Mouse (Mus musculus) hindbrain, embryonic 11.5 days (tissue): ENCODE measurements around the gene Trmt10a. TPM values are rescaled to one million over a fixed set of nuclear protein-coding genes. Genes with fewer than 3 reads are reported as not detected.

Source experiments
- ATAC-seq: fragments of 200-750 bp; cut with Nextera tagmentation; 2 replicates; pipeline ENCODE4 v1.8.0; 2017; ENCODE audit warnings: mild to moderate bottlenecking, moderate TSS enrichment, moderate library complexity; ENCODE audit not compliant: low FRiP score
- DNase-seq: peaks from one replicate; pipeline ENCODE4 v3.0.0-alpha.2; 2015; ENCODE audit warnings: low spot score
- H3K27ac ChIP-seq: fragments of 300-500 bp; sonication (generic); 2 replicates; pipeline ENCODE4 v1.5.1; 2014; ENCODE audit warnings: mild to moderate bottlenecking, low read depth, low read length
- H3K27me3 ChIP-seq: fragments of 300-500 bp; sonication (generic); 2 replicates; pipeline ENCODE4 v1.6.1; 2014; ENCODE audit warnings: mild to moderate bottlenecking, low read length, moderate library complexity, mixed read lengths; ENCODE audit not compliant: control insufficient read depth, insufficient read depth
- H3K36me3 ChIP-seq: fragments of 300-500 bp; sonication (generic); 2 replicates; pipeline ENCODE4 v1.6.1; 2014; ENCODE audit warnings: mild to moderate bottlenecking, low read length, moderate library complexity, mixed read lengths; ENCODE audit not compliant: control insufficient read depth, insufficient read depth
- H3K4me1 ChIP-seq: fragments of 300-500 bp; sonication (generic); replicated peaks from 2 replicates; pipeline ENCODE4 v1.6.1; 2014; ENCODE audit warnings: low read length, mixed read lengths; ENCODE audit not compliant: control insufficient read depth, insufficient read depth
- H3K4me2 ChIP-seq: fragments of 300-500 bp; sonication (generic); replicated peaks from 2 replicates; pipeline ENCODE4 v1.6.1; 2014; ENCODE audit warnings: mild to moderate bottlenecking, low read depth, low read length
- H3K4me3 ChIP-seq: fragments of 300-500 bp; sonication (generic); 2 replicates; pipeline ENCODE4 v1.5.1; 2014; ENCODE audit warnings: low read depth, low read length
- H3K9ac ChIP-seq: fragments of 300-500 bp; sonication (generic); 2 replicates; pipeline ENCODE4 v1.6.1; 2014; ENCODE audit warnings: low read depth, low read length
- H3K9me3 ChIP-seq: fragments of 300-500 bp; sonication (generic); 2 replicates; pipeline ENCODE4 v1.6.1; 2016; ENCODE audit warnings: low read length; ENCODE audit not compliant: control insufficient read depth
- WGBS: fragments of 180-500 bp; shearing (Covaris S2); extraction: QIAGEN DNeasy Blood & Tissue Kit; methylation state at CpG from one replicate; pipeline ENCODE4 v1.1.7; 2014; 5-methylcytosine and 5-hydroxymethylcytosine counted together
- polyA plus RNA-seq: library from polyadenylated mRNA; unstranded; fragments of >200 nt; fragmentation: Nextera tagmentation; extraction: Ambion mirVana; gene quantifications from 2 replicates; pipeline ENCODE4 v1.2.1, GENCODE M21; 2014

Trmt10a gene
- polyA plus RNA-seq, 1 experiment from 2014 or later = 12.4 TPM

- H3K4me2 ChIP-seq = peak overlapping the region; percentile 73
- H3K27ac ChIP-seq = peak overlapping the region; percentile 99
- H3K36me3 ChIP-seq = no peaks in the 10 kb centered on the region
- DNase-seq (peak; percentile 46), ATAC-seq (no peak; the same call in 1 of the 2 replicates)
- H3K9me3 ChIP-seq = no peaks in the 10 kb centered on the region
- peak overlapping the region; percentile 81 for H3K9ac ChIP-seq
- H3K27me3 ChIP-seq = no peaks in the 10 kb centered on the region
- no peaks in the 10 kb centered on the region for H3K4me1 ChIP-seq
- peak overlapping the region; percentile 60 for H3K4me3 ChIP-seq
- WGBS = 1% methylated on average over 18 of the region's 18 CpGs
Observed at GRCm38 (mm10) chr3:138144060-138144641, 903 bp downstream of the Trmt10a start.

- Histone ChIP-seq H3K9ac (peak within 1 kb of the TSS; percentile 81), H3K4me3 (peak within 1 kb of the TSS; percentile 60), H3K9me3 (no peaks in the 10 kb centered on the region), H3K36me3 (no peaks in the 10 kb centered on the region), H3K27ac (peak within 1 kb of the TSS; percentile 99), H3K4me2 (peak within 1 kb of the TSS; percentile 73), H3K27me3 (no peaks in the 10 kb centered on the region), H3K4me1 (no peaks in the 10 kb centered on the region)
- ATAC-seq (peak; percentile 18; the same call in 1 of the 2 replicates), DNase-seq (peak; percentile 87)
- WGBS = 6% methylated on average over 8 of the region's 8 CpGs
Observed at GRCm38 (mm10) chr3:138144642-138145171, 1.5 kb downstream of the Trmt10a start, which contains the start of gene Mttp. Mttp (minus strand) TSS chr3:138144968.

- no peak overlapping the region for H3K4me2 ChIP-seq
- DNase-seq (no peak), ATAC-seq (no peak)
- no peak overlapping the region for H3K27ac ChIP-seq
- H3K4me3 ChIP-seq = no peak overlapping the region
- WGBS = 89% methylated on average over 2 of the region's 2 CpGs
- H3K4me1 ChIP-seq = no peaks in the 10 kb centered on the region
- H3K27me3 ChIP-seq = no peaks in the 10 kb centered on the region
- H3K9ac ChIP-seq = no peak overlapping the region
- no peaks in the 10 kb centered on the region for H3K36me3 ChIP-seq
- H3K9me3 ChIP-seq = no peaks in the 10 kb centered on the region
Observed at GRCm38 (mm10) chr3:138148811-138149210, 5.6 kb downstream of the Trmt10a start.

GRCm38 (mm10) chr3:138155062-138155461, 11.8 kb downstream of the Trmt10a start:
- Histone ChIP-seq H3K36me3 (no peaks in the 10 kb centered on the region), H3K4me3 (no peak overlapping the region), H3K27ac (no peak overlapping the region), H3K9me3 (no peaks in the 10 kb centered on the region), H3K4me2 (no peak overlapping the region), H3K9ac (no peak overlapping the region), H3K4me1 (no peaks in the 10 kb centered on the region), H3K27me3 (no peaks in the 10 kb centered on the region)
- DNase-seq (no peak), ATAC-seq (no peak)
- 93% methylated on average over 4 of the region's 4 CpGs for WGBS

- no peak for ATAC-seq
Observed at GRCm38 (mm10) chr3:138156651-138157050, 13.4 kb downstream of the Trmt10a start.

GRCm38 (mm10) chr3:138161623-138162022, 18.4 kb downstream of the Trmt10a start:
- WGBS = 83% methylated on average over 10 of the region's 10 CpGs

More at GRCm38 (mm10) chr3:138156651-138157050, 13.4 kb downstream of the Trmt10a start:
- Histone ChIP-seq H3K27ac (no peak overlapping the region), H3K9ac (no peak overlapping the region), H3K27me3 (no peaks in the 10 kb centered on the region), H3K36me3 (no peaks in the 10 kb centered on the region), H3K4me2 (no peak overlapping the region), H3K4me3 (no peak overlapping the region), H3K9me3 (no peaks in the 10 kb centered on the region), H3K4me1 (no peaks in the 10 kb centered on the region)
- WGBS = 81% methylated on average over 10 of the region's 10 CpGs
- no peak for DNase-seq

GRCm38 (mm10) chr3:138162553-138163183, 19.4 kb downstream of the Trmt10a start:
- ATAC-seq = no peak

More at GRCm38 (mm10) chr3:138161623-138162022, 18.4 kb downstream of the Trmt10a start:
- ATAC-seq (no peak), DNase-seq (no peak)
- Histone ChIP-seq H3K4me2 (no peak overlapping the region), H3K27ac (no peak overlapping the region), H3K9ac (no peak overlapping the region), H3K4me3 (no peak overlapping the region), H3K27me3 (no peaks in the 10 kb centered on the region), H3K9me3 (no peaks in the 10 kb centered on the region), H3K4me1 (no peaks in the 10 kb centered on the region), H3K36me3 (no peaks in the 10 kb centered on the region)

GRCm38 (mm10) chr3:138173291-138173690, 30.0 kb downstream of the Trmt10a start:
- ATAC-seq (no peak), DNase-seq (no peak)
- H3K4me2 ChIP-seq = no peak overlapping the region
- 77% methylated on average over 10 of the region's 10 CpGs for WGBS
- H3K9ac ChIP-seq = no peak overlapping the region
- no peaks in the 10 kb centered on the region for H3K4me1 ChIP-seq
- no peaks in the 10 kb centered on the region for H3K9me3 ChIP-seq
- no peaks in the 10 kb centered on the region for H3K36me3 ChIP-seq
- H3K27me3 ChIP-seq = no peaks in the 10 kb centered on the region
- H3K4me3 ChIP-seq = no peak overlapping the region
- no peak overlapping the region for H3K27ac ChIP-seq

More at GRCm38 (mm10) chr3:138162553-138163183, 19.4 kb downstream of the Trmt10a start:
- 50% methylated on average over 4 of the region's 4 CpGs for WGBS
- H3K9ac ChIP-seq = no peak overlapping the region
- DNase-seq = no peak
- H3K36me3 ChIP-seq = no peaks in the 10 kb centered on the region
- H3K27ac ChIP-seq = no peak overlapping the region
- H3K4me3 ChIP-seq = no peak overlapping the region
- no peaks in the 10 kb centered on the region for H3K9me3 ChIP-seq
- H3K4me1 ChIP-seq = no peaks in the 10 kb centered on the region
- no peaks in the 10 kb centered on the region for H3K27me3 ChIP-seq
- H3K4me2 ChIP-seq = no peak overlapping the region
